Mouse (Mus musculus) megakaryocyte, embryonic 14.5 days (primary cell): ENCODE measurements around the gene Sspo. TPM values are rescaled to one million over a fixed set of nuclear protein-coding genes. Genes with fewer than 3 reads are reported as not detected.

Experiments used
- H3K27me3 ChIP-seq: replicated peaks from 2 replicates; pipeline ENCODE3; 2012; ENCODE audit warnings: inconsistent platforms
- H3K36me3 ChIP-seq: replicated peaks from 2 replicates; pipeline ENCODE3; 2012; ENCODE audit warnings: low read length, inconsistent platforms, mixed read lengths
- H3K4me1 ChIP-seq: 2 replicates; pipeline ENCODE4 v1.6.1; 2012; ENCODE audit warnings: inconsistent platforms
- H3K4me3 ChIP-seq: replicated peaks from 2 replicates; pipeline ENCODE3; 2012; ENCODE audit warnings: moderate library complexity, mild to moderate bottlenecking, inconsistent platforms
- H3K9me3 ChIP-seq: 2 replicates; pipeline ENCODE4 v1.6.1; 2012; ENCODE audit warnings: inconsistent platforms
- FLI1 ChIP-seq: IDR thresholded peaks from 2 replicates; pipeline ENCODE4 v1.6.1; 2012; ENCODE audit warnings: low read length, inconsistent platforms, mixed read lengths
- GATA1 ChIP-seq: IDR thresholded peaks from 3 replicates; pipeline ENCODE4 v1.6.1; 2012; ENCODE audit warnings: mixed read lengths, low read length, inconsistent platforms, borderline replicate concordance
- polyA plus RNA-seq: library from polyadenylated mRNA; stranded (reverse); fragments of >175 nt; gene quantifications from 2 replicates; pipeline ENCODE4 v1.2.3, GENCODE M21; 2012; ENCODE audit warnings: low replicate concordance; ENCODE audit not compliant: insufficient read depth

Gene Sspo
- polyA plus RNA-seq, 1 experiment = not detected

- peaks cover 8% of the 10 kb centered on the region; the same call in 1 of the 2 replicates for H3K4me1 ChIP-seq
- TF ChIP-seq GATA1 = no peak
- TF ChIP-seq FLI1 = no peak
- no peaks in the 10 kb centered on the region for H3K9me3 ChIP-seq
- H3K4me3 ChIP-seq = no peak overlapping the region
- peaks cover 93% of the 10 kb centered on the region for H3K27me3 ChIP-seq
- no peaks in the 10 kb centered on the region for H3K36me3 ChIP-seq
Observed at GRCm38 (mm10) chr6:48478446-48478845, 30.4 kb downstream of the Sspo start.

- Histone ChIP-seq H3K9me3 (no peaks in the 10 kb centered on the region), H3K4me3 (peak overlapping the region; percentile 20), H3K4me1 (peaks cover 8% of the 10 kb centered on the region; the same call in 1 of the 2 replicates), H3K27me3 (peaks cover 97% of the 10 kb centered on the region), H3K36me3 (no peaks in the 10 kb centered on the region)
- TF ChIP-seq FLI1 (no peak), GATA1 (no peak)
Observed at GRCm38 (mm10) chr6:48482501-48482900, 34.5 kb downstream of the Sspo start.

GRCm38 (mm10) chr6:48487747-48488725 lies 40.0 kb downstream of the Sspo start:
- peaks cover 97% of the 10 kb centered on the region for H3K27me3 ChIP-seq
- TF ChIP-seq GATA1 = no peak
- TF ChIP-seq FLI1 = no peak
- peak overlapping the region; percentile 65 for H3K4me3 ChIP-seq
- peaks cover 20% of the 10 kb centered on the region for H3K4me1 ChIP-seq
- no peaks in the 10 kb centered on the region for H3K36me3 ChIP-seq
- no peaks in the 10 kb centered on the region for H3K9me3 ChIP-seq

- H3K9me3 ChIP-seq = no peaks in the 10 kb centered on the region
- TF ChIP-seq FLI1 (no peak), GATA1 (no peak)
- H3K4me3 ChIP-seq = no peak overlapping the region
- H3K4me1 ChIP-seq = peaks cover 19% of the 10 kb centered on the region
- peaks cover 97% of the 10 kb centered on the region for H3K27me3 ChIP-seq
- H3K36me3 ChIP-seq = no peaks in the 10 kb centered on the region
Observed at GRCm38 (mm10) chr6:48489741-48490140, 41.7 kb downstream of the Sspo start.

GRCm38 (mm10) chr6:48491361-48491760 lies 43.3 kb downstream of the Sspo start:
- Histone ChIP-seq H3K4me1 (peaks cover 19% of the 10 kb centered on the region), H3K4me3 (no peak overlapping the region), H3K27me3 (peaks cover 93% of the 10 kb centered on the region), H3K9me3 (no peaks in the 10 kb centered on the region), H3K36me3 (no peaks in the 10 kb centered on the region)
- TF ChIP-seq GATA1 (no peak), FLI1 (no peak)

- Histone ChIP-seq H3K27me3 (peaks cover 94% of the 10 kb centered on the region), H3K9me3 (no peaks in the 10 kb centered on the region), H3K4me3 (no peak overlapping the region), H3K36me3 (no peaks in the 10 kb centered on the region), H3K4me1 (peaks cover 12% of the 10 kb centered on the region)
- TF ChIP-seq FLI1 (no peak), GATA1 (no peak)
Observed at GRCm38 (mm10) chr6:48493136-48493730, 45.2 kb downstream of the Sspo start.

GRCm38 (mm10) chr6:48497521-48497920 lies 49.5 kb downstream of the Sspo start:
- H3K9me3 ChIP-seq = no peaks in the 10 kb centered on the region

GRCm38 (mm10) chr6:48503847-48504240 lies 55.8 kb downstream of the Sspo start:
- no peaks in the 10 kb centered on the region for H3K36me3 ChIP-seq
- H3K4me3 ChIP-seq = peak overlapping the region; percentile 94
- no peaks in the 10 kb centered on the region for H3K9me3 ChIP-seq
- peaks cover 32% of the 10 kb centered on the region for H3K27me3 ChIP-seq
- TF ChIP-seq GATA1 = no peak
- no peak for TF ChIP-seq FLI1
- peaks cover 18% of the 10 kb centered on the region for H3K4me1 ChIP-seq

More at GRCm38 (mm10) chr6:48497521-48497920, 49.5 kb downstream of the Sspo start:
- no peak for TF ChIP-seq GATA1
- no peak for TF ChIP-seq FLI1
- Histone ChIP-seq H3K27me3 (peaks cover 74% of the 10 kb centered on the region), H3K4me1 (peaks cover 5% of the 10 kb centered on the region), H3K36me3 (no peaks in the 10 kb centered on the region), H3K4me3 (no peak overlapping the region)

- Histone ChIP-seq H3K27me3 (peaks cover 32% of the 10 kb centered on the region), H3K9me3 (no peaks in the 10 kb centered on the region), H3K36me3 (no peaks in the 10 kb centered on the region), H3K4me3 (peak overlapping the region; percentile 94), H3K4me1 (peaks cover 18% of the 10 kb centered on the region)
- TF ChIP-seq FLI1 = no peak
- TF ChIP-seq GATA1 = no peak
Observed at GRCm38 (mm10) chr6:48504241-48504854, 56.3 kb downstream of the Sspo start.
